8 mouse cellular contexts compared by ENCODE assay signal in genomic region chr11:3647688-3648087, GRCm38 (mm10). TPM values are rescaled to one million over a fixed set of nuclear protein-coding genes. Genes with fewer than 3 reads are reported as not detected.
DNase-seq lines count a peak whose midpoint lies in the region; ATAC-seq lines count a peak whose summit lies in the region.

No protein-coding gene starts in this region.

- peak overlapping the region; percentile 97; the same call in 1 of the 2 replicates for H3K9ac ChIP-seq in kidney, embryonic 14.5 days (ENCODE audit: low read depth, low read length)
- peak overlapping the region; percentile 94; the same call in 1 of the 2 replicates for H3K9ac ChIP-seq in hindbrain, embryonic 12.5 days
- 0 out of 2 replicates have a peak overlapping the region, but pooled peaks have one; percentile 98 for H3K9ac ChIP-seq in midbrain, embryonic 16.5 days (ENCODE audit: low read depth, low read length)

- H3K4me3 ChIP-seq in kidney, embryonic 14.5 days (ENCODE audit: low read length): peak overlapping the region; percentile 84
- peak overlapping the region; percentile 91 for H3K4me3 ChIP-seq in hindbrain, embryonic 12.5 days
- H3K4me3 ChIP-seq in midbrain, embryonic 16.5 days (ENCODE audit: low read depth, low read length): peak overlapping the region; percentile 99

- no peak for ATAC-seq in kidney, embryonic 14.5 days (ENCODE audit: low FRiP score, low TSS enrichment)
- ATAC-seq in hindbrain, embryonic 12.5 days (ENCODE audit: low FRiP score): no peak
- ATAC-seq in midbrain, embryonic 16.5 days: no peak

- H3K4me2 ChIP-seq in kidney, embryonic 14.5 days (replicated peaks; ENCODE audit: low read depth, low read length): peak overlapping the region; percentile 73
- H3K4me2 ChIP-seq in hindbrain, embryonic 12.5 days (replicated peaks): peak overlapping the region; percentile 61
- peak overlapping the region; percentile 83 for H3K4me2 ChIP-seq in midbrain, embryonic 16.5 days (ENCODE audit: low read length)

- H3K27me3 ChIP-seq in kidney, embryonic 14.5 days (ENCODE audit: control insufficient read depth, insufficient read depth, low read length): no peaks in the 10 kb centered on the region
- H3K27me3 ChIP-seq in hindbrain, embryonic 12.5 days: no peaks in the 10 kb centered on the region
- H3K27me3 ChIP-seq in midbrain, embryonic 16.5 days (ENCODE audit: control insufficient read depth, insufficient read depth, low read depth, low read length): no peaks in the 10 kb centered on the region

- H3K4me1 ChIP-seq in kidney, embryonic 14.5 days (ENCODE audit: control insufficient read depth, insufficient read depth, low read length): no peaks in the 10 kb centered on the region; the same call in 1 of the 2 replicates
- H3K4me1 ChIP-seq in hindbrain, embryonic 12.5 days: peaks cover 17% of the 10 kb centered on the region
- peaks cover 24% of the 10 kb centered on the region for H3K4me1 ChIP-seq in midbrain, embryonic 16.5 days (ENCODE audit: control insufficient read depth, insufficient read depth, low read length)

- peaks cover 38% of the 10 kb centered on the region for H3K36me3 ChIP-seq in kidney, embryonic 14.5 days (ENCODE audit: control insufficient read depth, insufficient read depth, low read length)
- H3K36me3 ChIP-seq in hindbrain, embryonic 12.5 days: peaks cover 43% of the 10 kb centered on the region
- peaks cover 33% of the 10 kb centered on the region for H3K36me3 ChIP-seq in midbrain, embryonic 16.5 days (ENCODE audit: control insufficient read depth, insufficient read depth, low read length)

- H3K27ac ChIP-seq in kidney, embryonic 14.5 days (ENCODE audit: low read depth, low read length): no peak overlapping the region
- no peak overlapping the region for H3K27ac ChIP-seq in hindbrain, embryonic 12.5 days
- no peak overlapping the region for H3K27ac ChIP-seq in midbrain, embryonic 16.5 days (ENCODE audit: low read length)

- DNase-seq in kidney, adult 18-20 months: no peak
- peak; percentile 27 for DNase-seq in ZHBTc4 (ENCODE audit: low read depth, low spot score)
- no peak for DNase-seq in T-cell, adult 2 months (ENCODE audit: low spot score)
- DNase-seq in gastrocnemius, adult 8-10 months (ENCODE audit: low spot score in 2 of 2): no peak
- DNase-seq in frontal cortex, postnatal 10 days (ENCODE audit: low spot score in 2 of 2): no peak

- WGBS in kidney, embryonic 14.5 days: 89% methylated on average over 5 of the region's 5 CpGs
- 86% methylated on average over 5 of the region's 5 CpGs for WGBS in hindbrain, embryonic 12.5 days
- WGBS in midbrain, embryonic 16.5 days: 85% methylated on average over 5 of the region's 5 CpGs

- H3K9me3 ChIP-seq in kidney, embryonic 14.5 days (ENCODE audit: control insufficient read depth, low read length): peaks cover 22% of the 10 kb centered on the region
- H3K9me3 ChIP-seq in hindbrain, embryonic 12.5 days (replicated peaks): peaks cover 17% of the 10 kb centered on the region
- H3K9me3 ChIP-seq in midbrain, embryonic 16.5 days (replicated peaks; ENCODE audit: control insufficient read depth, low read length, poor library complexity, severe bottlenecking): peaks cover 15% of the 10 kb centered on the region

RNA-seq across cellular contexts. Expression of gene Morc2a, which starts 1.3 kb away (rescaled TPM):
- 18.2 and 23.7 TPM in 2 replicates for polyA plus RNA-seq in kidney, embryonic 14.5 days (2014; fragmentation: Nextera tagmentation; extraction: Ambion mirVana)
- polyA plus RNA-seq in hindbrain, embryonic 12.5 days (2016; fragmentation: Nextera tagmentation; extraction: Ambion mirVana): 54.0 and 58.9 TPM in 2 replicates
- polyA plus RNA-seq in midbrain, embryonic 16.5 days (2015; fragmentation: Nextera tagmentation; extraction: Ambion mirVana): 33.7 and 38.5 TPM in 2 replicates
- 10 to 100 TPM; 17.1 to 23.4 (median 19.6) TPM for total RNA-seq in gastrocnemius, adult 8-10 months (2022)
